Mouse (Mus musculus) midbrain, embryonic 16.5 days (tissue): ENCODE results near the gene Arcn1. TPM values are rescaled to one million over a fixed set of nuclear protein-coding genes. Genes with fewer than 3 reads are reported as not detected.

ENCODE experiments used
- ATAC-seq: fragments of 200-750 bp; cut with Nextera tagmentation; 2 replicates; pipeline ENCODE4 v1.8.0; 2017; ENCODE audit warnings: moderate TSS enrichment
- H3K27ac ChIP-seq: fragments of 300-500 bp; sonication (generic); 2 replicates; pipeline ENCODE4 v1.5.1; 2014; ENCODE audit warnings: mild to moderate bottlenecking, low read length, mixed read lengths
- H3K27me3 ChIP-seq: fragments of 300-500 bp; sonication (generic); 2 replicates; pipeline ENCODE4 v1.6.1; 2014; ENCODE audit warnings: low read depth, low read length, mixed read lengths; ENCODE audit not compliant: control insufficient read depth, insufficient read depth
- H3K36me3 ChIP-seq: fragments of 300-500 bp; sonication (generic); 2 replicates; pipeline ENCODE4 v1.6.1; 2014; ENCODE audit warnings: mild to moderate bottlenecking, low read length, moderate library complexity, mixed read lengths; ENCODE audit not compliant: control insufficient read depth, insufficient read depth
- H3K4me1 ChIP-seq: fragments of 300-500 bp; sonication (generic); 2 replicates; pipeline ENCODE4 v1.6.1; 2014; ENCODE audit warnings: mild to moderate bottlenecking, low read length, mixed read lengths; ENCODE audit not compliant: control insufficient read depth, insufficient read depth
- H3K4me2 ChIP-seq: fragments of 300-500 bp; sonication (generic); 2 replicates; pipeline ENCODE4 v1.6.1; 2014; ENCODE audit warnings: mild to moderate bottlenecking, low read length, mixed read lengths
- H3K4me3 ChIP-seq: fragments of 300-500 bp; sonication (generic); 2 replicates; pipeline ENCODE4 v1.5.1; 2014; ENCODE audit warnings: low read depth, mild to moderate bottlenecking, low read length, moderate library complexity, mixed read lengths
- H3K9ac ChIP-seq: fragments of 300-500 bp; sonication (generic); 2 replicates; pipeline ENCODE4 v1.6.1; 2014; ENCODE audit warnings: low read depth, low read length, mixed read lengths
- H3K9me3 ChIP-seq: fragments of 300-500 bp; sonication (generic); replicated peaks from 2 replicates; pipeline ENCODE4 v1.6.1; 2014; ENCODE audit warnings: mild to moderate bottlenecking, low read length, mixed read lengths; ENCODE audit not compliant: control insufficient read depth, poor library complexity, severe bottlenecking
- WGBS: fragments of 180-500 bp; shearing (Covaris S2); extraction: QIAGEN DNeasy Blood & Tissue Kit; methylation state at CpG from one replicate; pipeline ENCODE4 v1.1.7; 2014; 5-methylcytosine and 5-hydroxymethylcytosine counted together
- polyA plus RNA-seq: library from polyadenylated mRNA; unstranded; fragments of >200 nt; fragmentation: Nextera tagmentation; extraction: Ambion mirVana; gene quantifications from 2 replicates; pipeline ENCODE4 v1.2.1, GENCODE M21; 2015

Arcn1 gene
- polyA plus RNA-seq, 1 experiment from 2014 or later, result 140 TPM

DNA sequence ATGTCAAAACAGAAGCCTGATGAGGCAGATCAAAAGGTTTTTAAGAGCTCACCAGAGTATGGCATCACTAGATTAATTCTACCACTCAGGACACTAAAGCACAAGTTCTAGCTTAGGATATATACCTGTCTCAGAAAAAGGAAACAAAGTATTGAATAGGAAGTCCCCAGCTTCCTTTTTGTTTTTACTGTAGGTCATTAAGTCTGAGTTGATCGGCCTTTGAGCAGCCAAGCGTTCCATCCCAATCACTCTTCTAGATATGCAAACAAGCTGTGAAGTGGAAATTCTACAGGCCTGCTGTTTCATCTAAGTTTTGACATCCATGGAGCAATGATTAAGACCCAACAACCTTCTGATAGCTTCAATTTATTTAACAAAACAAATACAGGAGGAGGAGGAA lies 6.8 kb downstream of the Arcn1 start:
- no peak for ATAC-seq
- H3K27me3 ChIP-seq, result no peaks in the 10 kb centered on the region
- peaks cover 10% of the 10 kb centered on the region for H3K36me3 ChIP-seq
- H3K27ac ChIP-seq, result no peak overlapping the region
- H3K4me3 ChIP-seq, result no peak overlapping the region
- peaks cover 15% of the 10 kb centered on the region for H3K4me1 ChIP-seq
- WGBS, result 95% methylated on average over 2 of the region's 2 CpGs
- no peak overlapping the region for H3K9ac ChIP-seq
- no peak overlapping the region for H3K4me2 ChIP-seq
- no peaks in the 10 kb centered on the region for H3K9me3 ChIP-seq

DNA sequence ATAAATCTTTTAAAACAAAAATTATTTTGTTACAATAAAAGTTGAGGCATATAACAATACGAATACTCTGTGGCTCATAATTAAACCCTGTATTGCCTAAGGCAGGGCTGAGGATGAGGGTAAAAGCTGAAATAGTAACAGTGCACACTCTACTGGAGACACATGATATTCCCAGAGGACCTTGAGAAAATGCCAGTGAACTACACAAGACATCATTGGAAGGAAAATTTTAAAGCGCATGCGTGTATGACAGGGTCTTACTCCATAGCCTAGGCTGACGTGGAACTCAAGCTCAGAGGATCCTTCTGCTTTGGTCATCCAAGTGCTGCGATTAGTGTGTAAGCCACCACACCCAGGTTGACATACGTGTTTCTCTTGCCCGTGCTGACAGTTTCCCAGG lies 19.2 kb downstream of the Arcn1 start:
- Histone ChIP-seq H3K9ac (no peak overlapping the region), H3K4me2 (no peak overlapping the region), H3K4me1 (no peaks in the 10 kb centered on the region), H3K27ac (no peak overlapping the region), H3K4me3 (no peak overlapping the region), H3K9me3 (no peaks in the 10 kb centered on the region), H3K36me3 (peaks cover 45% of the 10 kb centered on the region), H3K27me3 (no peaks in the 10 kb centered on the region)
- no peak for ATAC-seq
- 96% methylated on average over 7 of the region's 7 CpGs for WGBS

DNA sequence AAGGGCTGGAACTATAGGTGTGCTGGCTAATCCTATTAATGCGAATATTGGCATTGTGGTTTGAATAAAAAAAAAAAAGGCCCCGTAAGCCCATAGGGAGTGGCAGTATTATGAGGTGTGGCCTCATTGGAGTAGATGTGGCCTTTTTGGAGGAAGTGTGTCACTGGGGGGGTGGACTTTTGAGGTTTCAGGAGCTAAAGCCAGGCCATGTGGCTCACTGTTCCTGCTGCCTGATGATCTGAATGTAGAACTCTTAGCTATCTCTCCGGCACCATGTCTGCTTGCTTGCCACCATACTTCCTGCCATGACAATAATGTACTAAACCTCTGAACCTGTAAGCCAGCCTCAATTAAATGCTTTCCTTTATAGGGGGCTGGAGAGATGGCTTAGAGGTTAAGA lies 20.3 kb downstream of the Arcn1 start:
- ATAC-seq, result no peak
- Histone ChIP-seq H3K9me3 (no peaks in the 10 kb centered on the region), H3K4me2 (no peak overlapping the region), H3K9ac (no peak overlapping the region), H3K36me3 (peaks cover 48% of the 10 kb centered on the region), H3K4me1 (no peaks in the 10 kb centered on the region), H3K27ac (no peak overlapping the region), H3K4me3 (no peak overlapping the region), H3K27me3 (no peaks in the 10 kb centered on the region)
- 92% methylated on average over 3 of the region's 3 CpGs for WGBS

DNA sequence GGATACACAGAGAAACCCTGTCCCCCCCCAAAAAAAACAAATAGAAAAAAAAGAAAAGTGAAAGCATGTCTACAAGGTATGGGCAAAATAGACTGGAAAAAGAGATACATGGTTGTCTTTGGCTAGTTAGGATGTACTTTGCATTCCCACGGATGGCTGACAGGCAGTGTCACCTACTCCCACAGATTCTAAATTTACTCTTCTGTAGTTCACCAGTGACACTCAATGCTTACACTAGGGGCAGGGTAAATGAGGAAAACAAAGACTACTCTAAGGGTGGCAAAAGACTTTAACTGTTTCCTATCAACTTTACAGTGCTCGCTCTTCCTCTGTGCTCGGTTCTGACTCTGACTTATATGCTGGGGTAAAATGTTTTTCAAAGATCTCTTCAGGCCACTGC lies 21.0 kb downstream of the Arcn1 start:
- Histone ChIP-seq H3K4me2 (no peak overlapping the region), H3K27ac (no peak overlapping the region), H3K4me1 (no peaks in the 10 kb centered on the region), H3K9ac (no peak overlapping the region), H3K27me3 (no peaks in the 10 kb centered on the region), H3K36me3 (peaks cover 42% of the 10 kb centered on the region), H3K4me3 (no peak overlapping the region), H3K9me3 (no peaks in the 10 kb centered on the region)
- no peak for ATAC-seq
- 93% methylated on average over 3 of the region's 3 CpGs for WGBS

DNA sequence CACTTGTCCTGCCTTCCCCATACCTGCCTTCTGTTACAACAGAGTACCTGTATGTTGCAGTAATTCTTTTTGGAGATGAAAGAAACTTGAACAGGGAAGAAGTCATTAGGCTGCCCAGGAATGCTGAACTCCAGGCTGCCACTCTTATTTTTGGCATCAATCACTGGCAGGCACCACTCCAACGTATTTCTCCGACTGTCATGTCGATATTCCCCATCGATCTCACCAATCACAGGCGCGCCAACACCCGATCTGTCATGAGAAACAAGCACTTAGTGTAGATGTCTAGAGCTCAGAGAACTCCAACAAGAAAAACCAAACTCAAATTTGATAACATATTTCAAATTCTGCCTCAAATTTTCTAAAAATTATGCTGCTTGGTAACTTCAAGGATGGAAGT lies 22.3 kb downstream of the Arcn1 start:
- H3K27ac ChIP-seq, result no peak overlapping the region
- H3K9me3 ChIP-seq, result no peaks in the 10 kb centered on the region
- ATAC-seq, result no peak
- no peaks in the 10 kb centered on the region for H3K4me1 ChIP-seq
- WGBS, result 89% methylated on average over 7 of the region's 7 CpGs
- H3K4me3 ChIP-seq, result no peak overlapping the region
- no peak overlapping the region for H3K9ac ChIP-seq
- no peak overlapping the region for H3K4me2 ChIP-seq
- H3K27me3 ChIP-seq, result no peaks in the 10 kb centered on the region
- peaks cover 37% of the 10 kb centered on the region for H3K36me3 ChIP-seq

DNA sequence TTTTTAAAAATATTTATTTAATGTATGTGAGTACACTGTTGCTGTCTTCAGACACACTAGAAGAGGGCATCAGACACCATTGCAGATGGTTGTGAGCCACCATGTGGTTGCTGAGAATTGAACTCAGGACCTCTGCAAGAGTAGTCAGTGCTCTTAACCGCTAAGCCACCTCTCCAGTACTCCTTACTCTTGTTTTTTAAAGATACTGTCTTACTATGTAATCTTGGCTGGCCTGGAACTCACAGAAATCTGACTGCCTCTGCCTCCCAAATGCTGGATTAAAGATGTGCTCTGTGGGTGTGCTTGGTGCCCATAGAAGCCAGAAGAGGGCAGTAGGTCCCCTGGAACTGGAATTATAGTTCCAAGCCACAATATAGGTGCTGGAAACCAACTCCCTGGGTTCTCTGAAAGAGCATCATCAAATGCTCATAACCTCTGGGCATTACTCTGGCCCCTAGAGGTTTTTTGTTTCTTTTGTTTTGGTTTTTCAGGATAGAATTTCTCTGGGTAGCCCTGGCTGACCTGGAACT lies 26.9 kb downstream of the Arcn1 start:
- no peak for ATAC-seq
- Histone ChIP-seq H3K36me3 (peaks cover 26% of the 10 kb centered on the region), H3K27me3 (no peaks in the 10 kb centered on the region; the same call in 1 of the 2 replicates), H3K9me3 (no peaks in the 10 kb centered on the region), H3K4me1 (no peaks in the 10 kb centered on the region), H3K4me3 (no peak overlapping the region), H3K9ac (no peak overlapping the region), H3K4me2 (no peak overlapping the region), H3K27ac (no peak overlapping the region)
- WGBS, result 78% methylated on average over 1 of the region's 1 CpGs

DNA sequence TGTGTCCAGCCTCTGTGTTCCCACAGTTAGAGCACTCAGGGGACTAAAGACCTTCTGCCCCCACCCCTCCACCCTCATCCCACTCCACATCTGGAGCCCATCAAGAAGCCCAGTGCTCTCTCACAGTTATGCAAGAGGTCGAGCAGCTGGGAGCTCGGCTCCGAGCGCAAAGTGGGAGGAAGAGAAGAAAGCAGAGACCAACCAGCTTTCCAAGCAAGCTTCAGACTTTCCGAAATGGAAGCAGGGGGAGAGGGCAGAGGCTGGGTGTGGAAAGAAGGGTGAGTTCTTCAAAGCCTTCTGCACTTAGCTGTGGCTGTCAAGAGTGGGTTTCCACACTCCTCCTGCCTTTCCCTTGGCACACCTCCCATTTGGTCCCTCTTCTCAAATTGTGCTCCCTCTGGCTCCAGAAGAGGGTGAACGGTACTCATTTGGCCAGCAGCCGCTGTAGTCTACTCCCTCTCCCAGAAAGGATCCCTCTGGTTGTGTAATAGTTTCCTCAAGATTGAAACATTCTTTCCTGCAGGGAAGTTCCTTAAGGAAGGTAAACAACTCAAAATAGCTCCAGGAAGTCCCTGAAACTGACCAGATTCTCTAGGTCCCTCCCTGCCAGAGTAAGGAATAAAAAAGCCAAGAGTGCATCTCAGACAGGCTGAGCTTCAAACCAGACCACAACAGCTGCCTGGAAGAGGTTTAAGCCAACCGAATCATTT lies 30.2 kb downstream of the Arcn1 start:
- ATAC-seq, result no peak
- no peak overlapping the region for H3K27ac ChIP-seq
- H3K9me3 ChIP-seq, result no peaks in the 10 kb centered on the region
- 65% methylated on average over 8 of the region's 8 CpGs for WGBS
- H3K36me3 ChIP-seq, result peaks cover 6% of the 10 kb centered on the region
- no peak overlapping the region for H3K4me3 ChIP-seq
- no peak overlapping the region for H3K9ac ChIP-seq
- peaks cover 5% of the 10 kb centered on the region for H3K27me3 ChIP-seq
- H3K4me2 ChIP-seq, result no peak overlapping the region
- peaks cover 12% of the 10 kb centered on the region for H3K4me1 ChIP-seq

DNA sequence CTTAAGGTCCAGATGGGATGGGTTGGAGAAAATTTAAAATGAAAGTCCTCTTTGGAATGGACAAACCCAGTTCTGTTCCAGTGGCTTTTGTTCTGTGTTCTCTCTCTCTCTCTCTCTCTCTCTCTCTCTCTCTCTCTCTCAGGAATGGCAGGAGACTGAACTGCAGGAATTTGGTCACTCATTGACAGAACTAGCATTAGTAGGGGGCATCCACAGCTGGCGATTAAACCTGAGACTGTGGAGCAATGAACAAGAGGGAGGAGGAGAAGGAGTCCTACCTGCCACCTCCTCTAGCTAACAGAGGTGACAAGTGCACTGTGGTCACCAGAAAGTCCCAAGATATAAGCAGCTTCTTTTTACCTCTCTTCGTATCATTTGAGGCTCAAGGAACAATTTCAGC lies 31.3 kb downstream of the Arcn1 start:
- Histone ChIP-seq H3K27ac (no peak overlapping the region), H3K9ac (no peak overlapping the region), H3K4me2 (no peak overlapping the region), H3K4me1 (peaks cover 12% of the 10 kb centered on the region), H3K9me3 (no peaks in the 10 kb centered on the region), H3K36me3 (peaks cover 4% of the 10 kb centered on the region; the same call in 1 of the 2 replicates), H3K27me3 (peaks cover 7% of the 10 kb centered on the region), H3K4me3 (no peak overlapping the region)
- 73% methylated on average over 2 of the region's 2 CpGs for WGBS
- no peak for ATAC-seq

DNA sequence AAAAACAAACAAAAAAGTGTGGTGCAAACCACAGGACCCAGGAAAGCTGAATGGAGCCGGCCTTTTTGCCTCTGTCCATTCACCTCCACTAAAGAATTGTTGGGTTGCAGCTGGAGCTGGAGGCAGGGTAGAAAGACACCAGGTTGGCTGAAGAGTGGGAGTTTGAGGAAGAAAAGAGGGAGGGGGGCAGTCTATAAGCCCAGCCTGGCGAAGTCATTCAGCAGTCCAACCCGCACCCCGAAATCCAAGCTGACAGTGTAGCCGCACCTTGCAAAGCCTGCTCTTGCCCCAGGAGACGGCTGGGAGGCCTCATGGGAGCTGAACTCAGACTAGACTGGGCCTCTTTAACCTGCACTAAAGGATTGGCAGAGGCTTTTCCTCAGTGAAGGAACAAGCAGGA lies 31.8 kb downstream of the Arcn1 start:
- Histone ChIP-seq H3K9me3 (no peaks in the 10 kb centered on the region), H3K36me3 (no peaks in the 10 kb centered on the region), H3K27ac (no peak overlapping the region), H3K9ac (no peak overlapping the region), H3K4me3 (no peak overlapping the region), H3K27me3 (peaks cover 7% of the 10 kb centered on the region), H3K4me2 (no peak overlapping the region), H3K4me1 (peaks cover 12% of the 10 kb centered on the region)
- no peak for ATAC-seq
- 82% methylated on average over 6 of the region's 6 CpGs for WGBS
